Mouse (Mus musculus) regulatory T cell (primary cell): Measurements from ENCODE around the gene Filip1.

Experiments used
- in situ Hi-C: fragments of 300-600 bp; cut with MboI, MseI; formaldehyde crosslinking; loops from one replicate; pipeline ENCODE4 v1.15.1; 2025; ENCODE audit warnings: high pct_unique_total_duplicates

Filip1 gene

DNA sequence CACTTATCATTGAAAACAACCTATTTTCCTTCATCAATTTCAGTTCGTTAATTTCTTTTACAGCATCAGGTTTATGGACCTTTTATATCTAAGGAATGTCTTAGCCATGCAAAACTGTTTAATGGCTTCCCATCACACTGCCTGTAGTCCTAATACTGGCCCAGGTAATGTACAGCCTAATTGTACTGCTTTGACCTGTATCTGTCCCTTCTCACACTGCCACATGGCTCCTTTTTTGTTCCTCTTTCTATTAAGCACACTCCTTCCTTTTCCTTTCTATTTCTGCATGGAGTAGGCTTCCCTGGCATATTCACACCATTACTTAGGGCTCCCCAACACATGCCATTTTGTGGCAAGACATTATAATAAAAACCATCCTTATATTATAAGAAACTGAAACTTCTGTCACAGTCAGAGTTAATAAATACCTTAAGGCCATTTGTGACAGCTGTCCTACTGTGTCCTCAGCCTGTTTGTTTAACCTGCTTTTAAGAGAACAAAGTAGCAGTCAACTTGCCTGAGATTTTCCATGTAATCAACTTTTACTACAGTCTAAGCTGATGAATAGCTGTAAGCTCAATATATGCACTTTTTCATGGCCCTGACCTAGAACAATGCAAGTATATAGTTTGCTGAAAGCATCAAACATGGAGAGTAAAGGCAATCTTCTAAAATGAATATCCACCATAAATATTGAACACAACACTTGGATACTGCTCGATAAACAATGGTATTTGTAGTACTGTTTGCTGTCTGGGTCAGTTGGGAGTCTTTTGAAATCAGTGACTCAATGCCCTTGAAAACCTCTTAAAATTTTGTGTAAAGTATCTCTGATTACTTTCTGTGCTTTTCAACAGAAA lies 227.5 kb downstream of the Filip1 start:
- in situ Hi-C loops, result no loop called here

DNA sequence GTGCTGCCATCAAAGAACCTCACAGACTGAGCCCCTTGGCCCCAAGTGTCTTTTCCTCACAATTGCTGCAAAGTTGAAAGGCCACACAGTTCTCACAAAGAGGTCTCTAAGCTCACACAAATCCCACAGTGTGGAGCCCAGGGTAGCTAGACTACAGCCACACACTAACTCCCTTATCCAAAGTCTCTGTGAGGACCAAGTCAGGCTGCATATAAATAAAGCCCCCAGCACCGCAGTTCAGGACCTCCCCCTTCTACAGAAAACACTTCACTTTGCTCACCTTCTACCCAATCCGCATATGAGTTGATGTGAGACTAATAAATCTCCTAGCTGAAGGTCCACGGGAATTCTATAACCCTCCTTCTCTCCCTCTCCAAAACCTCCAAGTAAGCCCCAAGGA lies 228.2 kb downstream of the Filip1 start:
- in situ Hi-C loops, result no loop called here

DNA sequence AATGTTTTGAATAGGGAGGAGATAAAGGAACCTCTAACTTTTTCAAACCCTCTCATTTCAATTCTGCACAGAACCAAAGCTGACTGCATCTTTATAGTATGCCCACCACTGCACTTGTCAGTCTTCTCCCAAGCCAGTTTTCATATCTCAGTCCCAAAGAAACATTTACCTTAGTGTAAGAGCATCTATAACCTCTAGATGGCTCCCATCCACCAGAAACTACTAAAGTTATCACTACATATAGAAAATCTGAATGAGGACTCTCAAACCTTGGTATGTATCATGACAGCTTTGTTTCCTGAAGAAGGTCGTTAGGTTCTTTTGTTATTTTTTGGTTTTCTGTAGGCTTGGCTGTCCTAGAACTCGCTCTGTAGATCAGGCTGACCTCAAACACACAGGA lies 233.3 kb downstream of the Filip1 start:
- in situ Hi-C loops, result no loop called here

DNA sequence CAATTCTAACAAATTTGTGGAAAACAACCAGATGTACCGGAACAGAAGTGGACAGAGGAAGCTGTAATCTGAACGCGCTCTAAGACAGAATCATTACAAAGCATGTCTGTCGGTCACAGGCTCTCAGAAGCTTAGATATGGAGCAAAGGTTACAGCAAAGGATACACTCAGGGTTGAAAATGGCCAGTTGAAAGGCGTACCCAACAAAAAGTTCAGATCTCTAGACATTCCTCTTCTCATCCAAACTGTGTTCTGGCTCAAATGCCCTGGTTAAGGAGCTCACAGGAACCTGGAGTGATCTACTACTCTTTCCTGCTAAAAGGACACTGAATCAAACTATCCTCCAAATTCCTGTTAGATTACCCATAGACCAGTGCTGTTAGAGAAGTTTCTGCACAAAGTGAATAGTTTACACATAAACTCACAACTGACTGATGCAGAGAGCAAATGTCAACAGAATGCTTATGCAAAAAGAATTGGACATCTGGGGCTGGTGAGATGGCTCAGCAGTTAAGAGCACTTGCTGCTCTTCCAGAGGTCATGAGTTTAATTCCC lies 245.6 kb downstream of the Filip1 start:
- in situ Hi-C loops, result no loop called here

DNA sequence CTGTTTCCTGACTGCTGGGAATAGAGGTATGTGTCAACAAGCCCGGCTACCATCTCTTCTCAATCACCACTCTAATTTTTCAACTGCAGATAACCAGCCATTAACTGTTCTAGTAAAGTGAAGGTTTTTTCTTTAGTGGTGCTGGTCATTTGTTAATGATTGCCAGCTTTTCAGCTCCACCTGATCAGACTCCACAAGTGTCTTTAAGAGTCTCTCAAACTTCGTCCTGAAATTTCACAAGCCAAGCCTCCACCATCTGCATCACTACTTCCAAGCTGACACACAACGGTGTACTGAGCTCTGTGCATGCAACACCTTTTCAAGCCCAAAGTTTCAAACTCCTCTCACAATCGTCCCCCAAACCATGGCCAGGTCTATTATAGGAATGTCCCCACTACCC lies 247.3 kb downstream of the Filip1 start:
- in situ Hi-C loops, result no loop called here
